Mouse (Mus musculus) erythroblast, embryonic 14.5 days (primary cell): ENCODE data around the gene Gm10031. TPM values are rescaled to one million over a fixed set of nuclear protein-coding genes. Genes with fewer than 3 reads are reported as not detected.
"Not testable (repeated sequence)": the region's sequence is repeated elsewhere in the genome, so short reads cannot be mapped to it uniquely, and the experiment has no call there.

Experiments
- H3K27me3 ChIP-seq: 2 replicates; pipeline ENCODE4 v1.6.1; 2012; ENCODE audit warnings: inconsistent platforms; ENCODE audit not compliant: control insufficient read depth
- H3K36me3 ChIP-seq: 2 replicates; pipeline ENCODE4 v1.6.1; 2012; ENCODE audit warnings: mild to moderate bottlenecking, inconsistent platforms; ENCODE audit not compliant: control insufficient read depth
- H3K4me1 ChIP-seq: 2 replicates; pipeline ENCODE4 v1.6.1; 2012; ENCODE audit warnings: inconsistent platforms; ENCODE audit not compliant: control insufficient read depth
- H3K4me3 ChIP-seq: replicated peaks from 2 replicates; pipeline ENCODE3; 2012; ENCODE audit warnings: moderate library complexity, mild to moderate bottlenecking, inconsistent platforms
- H3K9me3 ChIP-seq: 2 replicates; pipeline ENCODE4 v1.6.1; 2012; ENCODE audit warnings: low read length, inconsistent platforms, mixed read lengths; ENCODE audit not compliant: control insufficient read depth
- GATA1 ChIP-seq: IDR thresholded peaks from 2 replicates; pipeline ENCODE4 v1.6.1; 2012; ENCODE audit warnings: low read length, inconsistent platforms, mixed read lengths
- TAL1 ChIP-seq: IDR thresholded peaks from 3 replicates; pipeline ENCODE4 v1.6.1; 2012; ENCODE audit warnings: low read length, inconsistent platforms, mixed read lengths
- polyA plus RNA-seq: library from polyadenylated mRNA; stranded (reverse); fragments of >175 nt; gene quantifications from 2 replicates; pipeline ENCODE4 v1.2.3, GENCODE M21; 2012

Gm10031 gene
- 0.09 and 0.19 TPM in 2 replicates for polyA plus RNA-seq

DNA sequence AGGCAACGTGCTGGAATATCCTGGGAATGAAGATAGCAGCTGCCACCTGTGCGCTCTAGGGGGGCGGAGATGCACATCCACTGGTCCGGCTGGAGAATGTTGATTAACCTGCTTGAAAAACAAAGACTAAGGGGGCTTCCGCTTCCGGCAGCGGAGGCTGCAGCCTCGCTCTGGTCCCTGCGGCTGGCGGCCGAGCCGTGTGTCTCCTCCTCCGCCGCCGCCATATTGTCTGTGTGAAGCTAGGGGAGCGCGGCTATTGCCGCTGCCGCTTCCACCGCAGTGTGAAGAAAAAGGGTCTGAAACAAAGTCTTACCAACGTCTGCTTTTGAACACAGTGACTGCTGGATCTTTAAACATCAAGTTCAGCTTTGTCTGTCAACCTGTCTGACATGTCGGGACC is at the start of gene Gm10031:
Gene Gm10031, plus strand, starts transcription at position 171 of the 400 bp plus-strand sequence.
- not testable (repeated sequence) for H3K36me3 ChIP-seq, H3K27me3 ChIP-seq, H3K9me3 ChIP-seq, H3K4me1 ChIP-seq, H3K4me3 ChIP-seq

GRCm38 (mm10) chr1:156474854-156475253 is 49.0 kb upstream of the Gm10031 start:
- H3K36me3 ChIP-seq, result no peaks in the 10 kb centered on the region
- H3K4me1 ChIP-seq, result peaks cover 13% of the 10 kb centered on the region
- no peaks in the 10 kb centered on the region for H3K9me3 ChIP-seq
- H3K27me3 ChIP-seq, result peaks cover 34% of the 10 kb centered on the region
- TF ChIP-seq TAL1, result no peak
- TF ChIP-seq GATA1, result no peak
- H3K4me3 ChIP-seq, result no peak overlapping the region

DNA sequence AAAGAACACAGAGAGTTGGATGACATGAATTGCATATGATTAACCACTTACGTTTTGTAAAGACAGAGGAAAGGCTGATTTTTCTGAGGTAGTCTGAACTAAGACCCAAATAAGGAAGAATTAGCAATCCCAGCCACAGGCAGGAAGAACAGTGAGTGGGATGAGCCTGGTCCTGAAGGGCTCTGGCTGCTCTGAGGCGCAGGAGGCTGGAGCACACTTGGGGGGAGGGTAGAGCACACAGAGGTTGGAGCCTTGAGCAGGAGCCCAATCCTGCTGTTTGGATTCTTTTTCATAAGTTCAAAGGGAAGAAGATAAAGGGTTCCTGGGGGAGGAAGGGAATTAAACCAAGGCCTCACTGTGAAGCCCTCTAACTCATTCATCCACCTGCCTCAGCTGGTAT is 47.8 kb upstream of the Gm10031 start:
- H3K4me1 ChIP-seq, result peaks cover 13% of the 10 kb centered on the region
- TF ChIP-seq TAL1 (no peak), GATA1 (no peak)
- no peaks in the 10 kb centered on the region for H3K36me3 ChIP-seq
- H3K4me3 ChIP-seq, result no peak overlapping the region
- peaks cover 34% of the 10 kb centered on the region for H3K27me3 ChIP-seq
- H3K9me3 ChIP-seq, result no peaks in the 10 kb centered on the region

DNA sequence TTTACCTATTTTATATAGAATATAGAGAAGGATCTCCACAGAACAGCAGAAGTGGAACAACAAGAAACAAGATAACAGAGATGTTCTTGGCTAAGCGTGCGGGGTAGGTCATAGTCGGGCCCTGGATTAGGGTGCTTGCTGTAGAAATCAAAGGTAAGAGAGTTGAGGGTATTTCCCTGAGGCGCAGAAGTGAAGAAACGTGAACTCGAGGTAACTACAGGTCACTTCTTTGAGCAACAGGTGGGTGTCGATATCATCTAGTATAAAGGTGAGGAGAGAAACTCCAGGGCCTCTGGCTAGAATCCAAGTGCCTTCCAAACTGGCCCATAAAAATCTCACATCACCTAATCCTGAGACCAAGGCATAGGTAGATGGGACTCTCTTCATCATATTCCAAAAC is 47.3 kb upstream of the Gm10031 start:
- no peaks in the 10 kb centered on the region for H3K9me3 ChIP-seq
- H3K4me1 ChIP-seq, result peaks cover 13% of the 10 kb centered on the region
- TF ChIP-seq GATA1, result no peak
- TF ChIP-seq TAL1, result no peak
- no peak overlapping the region for H3K4me3 ChIP-seq
- no peaks in the 10 kb centered on the region for H3K36me3 ChIP-seq
- H3K27me3 ChIP-seq, result peaks cover 32% of the 10 kb centered on the region

- Histone ChIP-seq H3K9me3 (no peaks in the 10 kb centered on the region), H3K36me3 (no peaks in the 10 kb centered on the region), H3K4me3 (no peak overlapping the region), H3K27me3 (no peaks in the 10 kb centered on the region), H3K4me1 (no peaks in the 10 kb centered on the region)
- TF ChIP-seq GATA1 (no peak), TAL1 (no peak)
Observed at GRCm38 (mm10) chr1:156481826-156482225, 42.0 kb upstream of the Gm10031 start.

- Histone ChIP-seq H3K27me3 (no peaks in the 10 kb centered on the region), H3K9me3 (no peaks in the 10 kb centered on the region), H3K4me3 (no peak overlapping the region), H3K4me1 (no peaks in the 10 kb centered on the region), H3K36me3 (no peaks in the 10 kb centered on the region)
- TF ChIP-seq TAL1, result no peak
- no peak for TF ChIP-seq GATA1
Observed at GRCm38 (mm10) chr1:156487498-156487897, 36.3 kb upstream of the Gm10031 start.

DNA sequence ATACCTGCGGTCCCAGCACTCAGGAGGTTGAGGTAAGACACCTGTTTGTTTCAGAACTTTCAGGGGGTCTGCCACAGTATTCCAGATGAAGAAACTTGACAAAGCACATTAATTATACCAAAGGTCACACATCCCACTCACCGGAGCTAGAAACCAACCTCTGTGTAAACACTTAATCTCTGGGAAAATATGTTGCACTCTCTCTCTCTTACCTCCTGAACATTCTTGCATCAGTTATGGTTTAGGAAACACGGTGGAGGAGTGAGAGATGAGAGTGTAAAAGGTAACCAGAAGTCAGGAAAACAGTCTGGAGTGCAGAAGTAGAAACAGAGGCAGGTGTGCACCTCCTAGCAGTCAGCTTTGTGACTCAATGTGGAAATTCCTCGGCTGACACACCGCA is 35.8 kb upstream of the Gm10031 start:
- no peak for TF ChIP-seq GATA1
- TF ChIP-seq TAL1, result no peak
- H3K4me3 ChIP-seq, result no peak overlapping the region
- no peaks in the 10 kb centered on the region for H3K36me3 ChIP-seq
- no peaks in the 10 kb centered on the region for H3K9me3 ChIP-seq
- no peaks in the 10 kb centered on the region for H3K4me1 ChIP-seq
- no peaks in the 10 kb centered on the region for H3K27me3 ChIP-seq

DNA sequence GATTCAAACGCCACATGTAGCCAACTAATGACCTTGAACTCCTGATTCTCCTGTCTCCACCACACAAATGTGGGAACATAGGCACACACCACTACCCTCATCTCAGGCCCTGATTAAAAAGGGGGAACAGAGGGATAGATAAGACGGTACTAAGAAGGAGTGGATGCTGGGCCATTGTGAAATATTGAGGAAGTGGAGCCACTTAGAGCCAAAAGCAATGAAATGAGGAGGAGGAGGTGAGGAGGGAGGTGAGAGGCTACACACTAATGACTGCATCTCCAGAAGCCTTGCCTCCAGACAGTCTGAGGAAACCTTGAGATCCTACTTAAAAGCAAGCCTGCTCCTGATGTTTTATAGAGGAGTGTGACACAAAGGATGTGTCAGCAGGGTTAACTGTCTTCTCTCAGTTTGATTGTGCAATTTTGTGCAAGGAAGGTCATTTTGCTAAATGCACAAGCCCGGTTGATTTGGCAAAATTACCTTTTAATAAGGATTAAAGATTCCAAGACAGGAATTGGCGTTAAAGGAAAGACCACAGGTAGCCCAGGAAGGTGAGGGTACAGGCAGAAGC is 32.5 kb upstream of the Gm10031 start:
- Histone ChIP-seq H3K9me3 (no peaks in the 10 kb centered on the region), H3K36me3 (no peaks in the 10 kb centered on the region), H3K4me3 (no peak overlapping the region), H3K27me3 (no peaks in the 10 kb centered on the region), H3K4me1 (no peaks in the 10 kb centered on the region)
- TF ChIP-seq GATA1, result no peak
- TF ChIP-seq TAL1, result no peak

GRCm38 (mm10) chr1:156495025-156495424 is 28.8 kb upstream of the Gm10031 start:
- H3K27me3 ChIP-seq, result no peaks in the 10 kb centered on the region
- no peaks in the 10 kb centered on the region for H3K4me1 ChIP-seq
- H3K4me3 ChIP-seq, result no peak overlapping the region
- H3K36me3 ChIP-seq, result no peaks in the 10 kb centered on the region
- TF ChIP-seq GATA1, result no peak
- no peak for TF ChIP-seq TAL1
- H3K9me3 ChIP-seq, result no peaks in the 10 kb centered on the region

- no peak for TF ChIP-seq GATA1
- no peak for TF ChIP-seq TAL1
- no peaks in the 10 kb centered on the region for H3K36me3 ChIP-seq
- no peaks in the 10 kb centered on the region for H3K4me1 ChIP-seq
- H3K9me3 ChIP-seq, result no peaks in the 10 kb centered on the region
- H3K27me3 ChIP-seq, result no peaks in the 10 kb centered on the region
- H3K4me3 ChIP-seq, result no peak overlapping the region
Observed at GRCm38 (mm10) chr1:156496910-156497309, 26.9 kb upstream of the Gm10031 start.
